Mouse (Mus musculus) liver, embryonic 18 days (tissue): ENCODE results near the gene AU015836. TPM values are rescaled to one million over a fixed set of nuclear protein-coding genes. Genes with fewer than 3 reads are reported as not detected.

Experiments used
- polyA plus RNA-seq: library from polyadenylated mRNA; depleted of rRNA; stranded (reverse); fragments of >200 nt; gene quantifications from 2 replicates; pipeline ENCODE4 v1.2.3, GENCODE M21; 2012; rRNA removed

AU015836 gene
- 1.4 and 2.1 TPM in 2 replicates for polyA plus RNA-seq

DNA sequence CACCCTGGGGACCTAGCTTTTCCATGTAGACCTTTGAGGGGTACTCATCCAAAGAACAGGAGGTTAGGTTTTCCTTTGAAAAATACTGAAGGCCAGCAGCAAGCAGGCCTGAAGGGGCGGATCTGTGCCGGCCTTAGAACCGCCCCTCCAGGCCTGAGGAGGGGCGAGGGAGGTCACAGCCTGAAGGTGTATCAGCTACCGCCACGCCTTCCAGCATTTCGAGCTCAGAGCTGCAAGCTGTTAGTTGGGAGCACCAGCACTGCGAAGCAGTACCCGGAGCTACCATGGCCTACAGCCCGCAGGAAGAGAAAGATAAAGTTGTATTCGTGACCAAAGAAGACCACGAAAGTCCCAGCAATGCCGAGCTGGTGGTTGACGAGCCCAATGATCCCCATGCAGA lies at the start of gene AU015836:
TSS of gene AU015836 (plus strand) at position 216 of the 400 bp plus-strand sequence.

Other genes starting within 250 kb of the AU015836 start
- 7.3 and 8.4 TPM in 2 replicates for gene Pdk3, start 136.5 kb upstream of the AU015836 start, polyA plus RNA-seq
- gene Zfx, start 155.0 kb downstream of the AU015836 start, polyA plus RNA-seq: 4.4 and 4.9 TPM in 2 replicates
- gene Eif2s3x, start 244.2 kb downstream of the AU015836 start, polyA plus RNA-seq: 26.1 and 39.5 TPM in 2 replicates